Mouse (Mus musculus): ENCODE measurements around the gene Pygm.

The Pygm gene

GRCm38 (mm10) chr19:6354030-6354429 is 30.2 kb upstream of the Pygm start:
- peak in 1 of 2 experiments; percentile 50 for DNase-seq

DNA sequence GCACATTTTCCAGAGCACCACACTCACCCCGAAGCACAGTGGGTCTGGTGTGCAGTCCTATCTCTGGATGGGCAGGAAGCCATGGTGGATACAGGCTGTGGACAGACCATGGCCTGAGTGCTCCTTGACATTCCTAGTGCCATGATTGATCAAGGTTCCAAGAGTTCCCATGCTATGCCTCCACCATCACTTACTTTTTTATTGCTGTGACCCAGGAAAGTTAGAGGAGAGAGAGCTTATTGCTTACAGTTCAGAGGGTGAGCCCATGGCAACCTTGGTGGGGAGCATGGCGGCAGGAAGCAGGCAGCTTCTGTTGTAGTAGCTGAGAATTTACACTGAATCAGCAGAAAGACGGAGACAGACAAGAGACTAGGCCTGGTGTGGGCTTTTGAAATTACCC is 22.9 kb upstream of the Pygm start:
- DNase-seq = no peak

GRCm38 (mm10) chr19:6363091-6363410 is 21.1 kb upstream of the Pygm start:
- DNase-seq = no peak

GRCm38 (mm10) chr19:6363411-6364240 is 20.6 kb upstream of the Pygm start, which contains the start of gene Sf1:
TSS of gene Sf1 (plus strand) at chr19:6363690.
- DNase-seq = peak; percentile 99

GRCm38 (mm10) chr19:6364317-6364725 is 19.9 kb upstream of the Pygm start:
- DNase-seq = peak; percentile 94 to 97

DNA sequence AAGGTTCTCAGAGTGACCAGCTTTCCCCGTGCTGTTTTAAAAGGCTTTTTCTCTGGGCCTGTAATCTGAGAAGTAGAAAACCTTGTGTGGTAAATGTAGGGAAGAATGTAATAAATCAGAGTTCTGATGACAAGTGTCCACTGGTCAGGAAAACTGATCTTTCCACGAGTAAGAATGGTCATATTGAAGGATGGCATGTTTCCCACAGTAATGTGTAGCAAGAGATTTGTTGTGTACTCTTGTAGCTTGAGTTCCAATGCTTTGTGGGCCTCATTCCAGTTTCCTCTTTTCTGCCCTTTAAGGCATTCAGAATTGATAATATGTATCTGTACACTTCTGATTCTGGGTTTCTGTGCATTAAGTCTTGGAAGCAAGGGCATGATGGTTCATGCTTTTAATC is 19.4 kb upstream of the Pygm start:
- DNase-seq = no peak

DNA sequence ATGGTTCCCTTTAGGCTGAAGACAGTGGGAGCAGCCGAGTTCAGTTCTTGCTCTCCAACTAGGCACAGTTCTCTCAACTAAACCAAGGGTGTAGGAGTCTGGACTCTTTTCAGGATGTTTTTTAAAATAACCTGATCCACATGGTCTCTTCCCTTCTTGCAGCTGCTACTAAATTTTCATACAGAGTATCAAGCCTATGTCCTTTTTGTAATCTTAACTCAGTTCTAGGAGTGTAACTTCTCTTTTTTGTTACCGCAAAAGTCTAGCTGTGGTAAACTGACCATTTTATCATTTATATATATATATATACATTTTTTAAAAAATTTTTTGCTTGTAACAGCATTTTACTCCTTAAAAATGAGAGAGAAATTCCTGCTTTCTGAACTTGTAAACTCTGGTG is 14.0 kb upstream of the Pygm start:
- DNase-seq = no peak

GRCm38 (mm10) chr19:6372433-6372832 is 11.8 kb upstream of the Pygm start:
- no peak for DNase-seq

DNA sequence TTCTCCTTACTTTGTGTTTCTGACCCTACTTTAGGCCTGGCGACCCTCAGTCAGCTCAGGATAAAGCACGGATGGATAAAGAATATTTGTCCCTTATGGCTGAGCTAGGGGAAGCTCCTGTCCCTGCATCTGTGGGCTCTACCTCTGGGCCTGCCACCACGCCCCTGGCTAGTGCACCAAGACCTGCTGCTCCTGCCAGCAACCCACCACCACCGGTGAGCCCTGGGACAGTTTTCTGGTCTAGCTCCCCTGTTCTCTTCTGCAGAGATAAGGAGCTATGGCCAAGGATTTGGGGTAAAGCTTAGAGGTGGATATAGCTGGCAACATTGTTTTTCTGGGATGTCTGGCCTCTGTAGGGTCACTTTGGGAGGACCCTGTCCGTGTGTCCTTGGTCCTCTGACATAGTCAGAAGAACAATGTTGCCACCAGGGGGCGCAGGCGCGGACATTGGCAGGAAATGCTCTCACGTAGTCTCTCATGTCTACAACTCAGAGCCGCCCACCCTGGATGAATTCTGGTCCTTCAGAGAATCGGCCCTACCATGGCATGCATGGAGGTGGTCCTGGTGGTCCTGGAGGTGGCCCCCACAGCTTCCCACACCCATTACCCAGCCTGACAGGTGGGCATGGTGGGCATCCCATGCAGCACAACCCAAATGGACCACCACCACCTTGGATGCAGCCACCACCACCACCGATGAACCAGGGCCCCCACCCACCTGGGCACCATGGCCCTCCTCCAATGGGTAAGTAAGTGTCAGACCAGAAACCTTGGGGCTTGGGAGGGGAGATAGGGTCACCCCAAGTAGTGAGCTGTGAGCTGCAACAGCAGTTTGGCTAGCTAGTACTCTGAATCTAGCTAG is 10.4 kb upstream of the Pygm start:
- peak; percentile 83 to 94 for DNase-seq

GRCm38 (mm10) chr19:6374571-6374970 is 9.6 kb upstream of the Pygm start:
- no peak for DNase-seq

DNA sequence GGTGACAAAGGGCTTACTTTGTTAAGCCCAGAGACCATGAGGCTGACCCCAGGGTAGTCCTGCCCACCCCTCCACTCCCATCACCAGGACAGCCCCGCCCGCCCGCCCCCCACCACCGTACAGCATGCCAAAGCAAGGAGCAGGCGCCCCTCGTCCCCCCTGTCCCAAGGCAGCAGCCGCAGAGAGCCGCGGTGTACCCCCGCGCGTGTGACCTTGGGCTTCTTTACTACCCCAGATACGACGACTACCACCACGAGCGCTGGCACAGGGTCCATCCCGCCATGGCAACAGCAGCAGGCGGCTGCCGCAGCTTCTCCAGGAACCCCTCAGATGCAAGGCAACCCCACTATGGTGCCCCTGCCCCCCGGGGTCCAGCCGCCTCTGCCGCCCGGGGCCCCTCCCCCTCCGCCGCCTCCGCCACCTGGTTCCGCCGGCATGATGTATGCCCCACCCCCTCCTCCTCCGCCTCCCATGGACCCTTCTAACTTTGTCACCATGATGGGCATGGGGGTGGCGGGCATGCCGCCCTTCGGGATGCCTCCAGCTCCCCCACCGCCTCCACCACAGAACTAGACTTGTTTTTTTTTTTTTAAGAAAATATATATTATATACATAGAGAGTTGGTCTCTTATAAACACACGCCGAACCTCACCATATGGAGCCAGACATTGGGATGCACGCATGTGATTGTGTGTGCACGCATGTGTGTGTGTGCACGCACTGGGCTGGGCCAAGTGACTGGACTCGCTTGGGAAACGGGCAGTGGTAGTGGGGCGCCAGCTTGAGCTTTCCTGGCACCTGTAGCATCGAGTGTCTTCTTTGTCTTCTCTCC is 8.6 kb upstream of the Pygm start:
- DNase-seq = no peak

- peak; percentile 83 to 89 for DNase-seq
These were observed 8.0 kb upstream of the Pygm start for GRCm38 (mm10) chr19:6376255-6376564.

GRCm38 (mm10) chr19:6376643-6377042 is 7.6 kb upstream of the Pygm start:
- DNase-seq = no peak

DNA sequence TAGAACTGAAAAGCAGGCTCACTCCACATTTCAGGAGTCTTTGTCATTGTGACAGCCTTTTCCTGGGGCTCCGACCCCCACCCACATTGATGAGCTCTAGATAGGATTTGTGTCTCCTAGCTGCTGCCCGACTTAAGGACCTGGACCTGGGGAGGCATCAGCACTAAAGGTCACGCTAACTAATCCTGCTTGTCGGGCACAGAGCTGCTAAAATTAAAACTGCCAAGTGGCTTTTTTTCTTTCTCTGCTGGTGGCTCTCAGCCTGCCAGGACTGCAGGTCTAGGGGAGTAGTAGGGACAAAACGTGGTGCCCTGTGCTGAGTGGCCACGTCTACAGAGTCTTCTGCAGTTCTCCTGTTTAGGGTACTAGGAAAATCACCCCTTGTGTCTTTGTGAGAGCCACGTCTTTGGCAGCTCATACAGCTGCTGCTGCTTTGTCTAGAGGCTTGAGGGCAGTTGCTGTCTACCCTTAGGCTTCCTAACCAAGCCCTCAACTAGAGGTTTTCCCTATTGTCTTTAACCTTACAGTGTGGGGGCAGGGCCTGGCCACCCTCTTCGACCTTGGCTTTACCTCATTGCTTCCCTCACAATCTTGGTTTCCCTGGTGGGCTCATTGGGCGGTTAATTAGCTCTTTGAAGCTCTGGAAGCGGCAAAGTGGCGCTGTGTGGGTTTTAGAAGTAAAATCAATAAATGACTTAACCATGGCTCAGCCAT is 6.7 kb upstream of the Pygm start:
- DNase-seq = peak; percentile 57 to 67

GRCm38 (mm10) chr19:6380411-6381166 is 3.6 kb upstream of the Pygm start:
- DNase-seq = no peak

- DNase-seq = no peak
These were observed 3.0 kb upstream of the Pygm start for GRCm38 (mm10) chr19:6381238-6381637.

GRCm38 (mm10) chr19:6382323-6382924 is 1.8 kb upstream of the Pygm start:
- peak; percentile 72 to 82 for DNase-seq

- DNase-seq = no peak
These were observed 729 bp upstream of the Pygm start for GRCm38 (mm10) chr19:6383470-6383869.

- DNase-seq = no peak
These were observed 755 bp downstream of the Pygm start for GRCm38 (mm10) chr19:6384954-6385353.

GRCm38 (mm10) chr19:6385419-6385818 is 1.2 kb downstream of the Pygm start:
- no peak for DNase-seq

DNA sequence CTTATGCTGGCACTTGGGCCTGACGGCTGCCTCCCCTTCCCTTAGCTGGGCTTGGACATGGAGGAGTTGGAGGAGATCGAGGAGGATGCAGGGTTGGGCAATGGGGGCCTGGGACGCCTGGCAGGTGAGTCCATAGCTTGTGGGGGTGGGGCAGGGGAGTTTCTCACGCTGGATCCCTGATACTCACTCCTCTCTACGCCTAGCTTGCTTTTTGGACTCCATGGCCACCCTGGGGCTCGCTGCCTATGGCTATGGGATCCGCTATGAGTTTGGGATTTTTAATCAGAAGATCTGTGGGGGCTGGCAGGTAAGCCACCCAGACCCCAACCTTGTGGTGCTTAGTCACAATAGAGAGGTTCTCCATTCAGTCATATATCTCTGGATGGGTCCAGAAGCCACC is 1.6 kb downstream of the Pygm start:
- DNase-seq = no peak
